Mouse (Mus musculus) frontal cortex, postnatal 25 days (tissue): ENCODE measurements around the gene Gfod2.

Experiments
- DNase-seq, 2 experiments: peaks; one replicate each; pipeline ENCODE4 v3.0.0; 2022; ENCODE audit warnings: low spot score in 2 of 2

The Gfod2 gene

DNA sequence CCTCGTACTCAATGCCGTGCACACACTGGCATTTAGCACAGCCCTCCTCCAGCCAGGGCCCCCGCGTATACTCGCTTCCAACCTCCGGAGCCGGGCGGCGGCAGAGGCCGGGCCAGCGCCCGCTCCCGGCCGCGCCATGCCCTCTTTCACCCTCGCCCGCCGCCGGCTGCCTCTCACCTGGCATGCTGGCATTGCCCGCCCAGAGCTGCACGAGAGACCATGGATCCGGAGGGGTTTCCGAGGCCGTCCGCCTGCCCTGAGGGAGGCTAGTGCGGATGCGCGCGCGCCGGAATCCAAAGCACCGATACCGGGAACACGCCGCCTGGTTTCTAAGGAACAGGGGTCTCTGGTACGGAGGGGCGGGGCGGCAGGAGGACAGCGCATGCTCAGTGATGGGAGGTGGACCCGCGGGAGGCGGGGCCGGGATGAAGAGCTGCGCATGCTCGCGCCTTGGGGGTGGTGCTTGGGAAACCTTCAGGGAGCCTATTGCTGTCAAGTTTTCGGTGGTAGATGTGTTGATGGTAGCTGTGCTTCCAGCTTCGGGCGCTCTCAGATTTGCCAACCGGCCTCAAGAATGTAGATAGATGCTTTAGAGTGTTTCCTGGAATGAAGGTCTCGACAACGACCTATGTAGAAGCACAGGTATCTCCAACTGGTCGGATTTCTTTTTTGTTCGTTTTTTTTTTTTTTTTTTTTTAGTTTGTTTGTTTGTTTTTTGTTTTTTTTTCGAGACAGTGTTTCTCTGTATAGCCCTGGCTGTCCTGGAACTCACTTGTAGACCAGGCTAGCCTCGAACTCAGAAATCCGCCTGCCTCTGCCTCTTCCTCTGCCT, at the start of gene Gfod2:
Gfod2 (minus strand) TSS at position 388 of the 832 bp plus-strand sequence.
- peak; percentile 94 to 96 for DNase-seq

DNA sequence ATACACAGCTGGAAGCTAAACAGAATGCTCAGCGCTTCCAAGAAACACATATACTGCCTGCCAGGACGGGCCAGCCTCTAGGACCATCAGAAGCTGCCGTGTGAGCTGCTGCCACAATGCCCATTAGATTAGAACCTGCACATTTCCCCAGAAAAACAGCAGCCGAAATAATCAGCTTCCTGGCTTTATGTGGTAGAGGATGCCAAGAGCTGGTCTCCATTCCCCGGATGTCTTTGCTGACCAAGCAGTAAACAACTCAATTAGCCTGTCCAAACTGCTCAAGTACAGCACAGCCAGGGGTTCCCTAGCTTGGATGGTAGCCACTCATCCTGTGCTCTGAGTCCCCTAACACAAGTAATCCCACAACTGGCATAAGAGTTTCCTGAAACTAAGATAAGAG, 49.3 kb upstream of the Gfod2 start:
- no peak for DNase-seq

DNA sequence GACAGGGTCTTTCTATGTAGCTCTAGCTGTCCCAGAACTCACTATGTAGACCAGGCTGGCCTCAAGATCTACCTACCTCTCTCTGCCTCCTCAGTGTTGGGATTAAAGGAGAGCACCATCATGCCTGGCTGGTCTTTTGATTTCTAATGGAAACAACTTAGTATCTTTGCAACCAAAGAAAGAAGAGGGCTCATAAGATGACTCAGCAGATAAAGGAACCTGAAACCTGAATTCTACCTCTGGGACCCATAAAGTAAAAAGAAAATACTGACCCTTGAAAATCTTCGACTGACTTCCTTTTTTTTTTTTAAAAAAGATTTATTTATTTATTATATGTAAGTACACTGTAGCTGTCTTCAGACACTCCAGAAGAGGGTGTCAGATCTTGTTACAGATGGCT, 47.5 kb upstream of the Gfod2 start:
- DNase-seq: no peak

DNA sequence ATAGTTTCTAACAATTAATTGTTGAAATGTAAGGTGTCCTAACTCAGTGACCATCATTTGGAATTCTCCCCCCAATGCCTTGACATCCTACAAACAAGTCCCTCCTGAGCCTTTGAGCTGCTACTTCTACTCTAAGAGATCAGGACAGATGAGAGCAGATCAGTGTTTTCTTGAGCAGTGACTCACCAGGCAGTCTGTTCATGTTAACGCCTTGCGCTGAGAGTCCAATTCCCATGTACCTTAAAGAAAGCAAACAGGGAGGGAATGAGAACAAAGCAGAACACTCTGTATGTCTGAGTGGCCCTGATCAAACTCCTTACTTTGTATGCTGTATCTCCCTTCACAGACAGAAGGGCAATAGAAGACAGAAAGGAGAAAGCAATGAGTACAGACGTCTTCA, 46.9 kb upstream of the Gfod2 start:
- no peak for DNase-seq

DNA sequence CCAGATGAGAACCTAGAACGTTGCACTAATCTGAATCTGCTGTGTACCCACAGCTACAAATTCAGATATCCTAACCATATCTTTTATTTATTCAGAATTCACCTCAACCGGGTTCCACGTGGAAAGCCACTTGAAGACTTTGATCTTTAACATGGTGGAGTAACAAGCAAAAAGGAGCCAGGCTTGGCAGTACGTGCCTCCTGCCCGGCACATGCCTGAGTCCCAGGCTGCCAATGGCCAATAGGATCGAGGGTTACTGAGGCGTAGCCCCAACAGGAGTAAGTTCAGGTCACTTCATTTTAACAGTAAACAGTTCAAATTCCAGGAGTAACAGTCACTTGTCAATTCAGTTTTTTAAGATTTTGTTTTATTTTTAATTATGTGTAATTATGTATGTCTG, 46.3 kb upstream of the Gfod2 start:
- DNase-seq: no peak

DNA sequence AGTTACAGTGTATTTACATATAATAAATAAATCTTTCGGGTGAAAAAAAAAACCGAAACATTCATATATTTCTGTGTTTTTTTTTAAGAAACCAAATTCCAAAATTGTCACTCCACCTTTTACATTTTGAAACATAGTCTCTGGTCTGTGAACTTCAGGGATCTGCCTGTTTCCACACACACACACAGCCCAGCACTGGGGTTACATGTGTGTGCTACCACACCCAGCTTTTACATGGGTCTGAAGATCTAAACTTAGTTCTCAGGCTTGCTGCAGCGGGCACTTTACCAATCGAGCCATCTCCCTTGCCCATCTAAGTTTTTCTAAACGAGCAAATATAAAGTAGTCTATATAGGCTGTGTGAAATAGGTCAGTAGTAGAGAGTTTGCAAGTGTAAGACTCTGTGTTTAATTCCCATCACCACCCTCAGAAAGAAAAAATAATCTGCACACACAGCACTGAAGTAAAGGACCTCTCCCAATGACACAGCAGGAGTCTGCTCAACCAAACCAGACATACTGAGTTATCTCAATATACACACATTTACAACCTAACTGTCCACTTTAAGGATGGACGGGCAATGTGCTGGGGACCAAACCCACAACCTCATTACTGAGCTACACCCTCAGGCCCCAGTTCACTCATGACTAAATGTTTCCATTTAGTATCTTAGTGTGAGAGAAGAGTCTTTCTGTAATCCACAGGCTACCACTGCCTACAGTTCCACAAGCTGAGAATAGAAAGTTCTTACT, 42.9 kb upstream of the Gfod2 start:
- DNase-seq: no peak

DNA sequence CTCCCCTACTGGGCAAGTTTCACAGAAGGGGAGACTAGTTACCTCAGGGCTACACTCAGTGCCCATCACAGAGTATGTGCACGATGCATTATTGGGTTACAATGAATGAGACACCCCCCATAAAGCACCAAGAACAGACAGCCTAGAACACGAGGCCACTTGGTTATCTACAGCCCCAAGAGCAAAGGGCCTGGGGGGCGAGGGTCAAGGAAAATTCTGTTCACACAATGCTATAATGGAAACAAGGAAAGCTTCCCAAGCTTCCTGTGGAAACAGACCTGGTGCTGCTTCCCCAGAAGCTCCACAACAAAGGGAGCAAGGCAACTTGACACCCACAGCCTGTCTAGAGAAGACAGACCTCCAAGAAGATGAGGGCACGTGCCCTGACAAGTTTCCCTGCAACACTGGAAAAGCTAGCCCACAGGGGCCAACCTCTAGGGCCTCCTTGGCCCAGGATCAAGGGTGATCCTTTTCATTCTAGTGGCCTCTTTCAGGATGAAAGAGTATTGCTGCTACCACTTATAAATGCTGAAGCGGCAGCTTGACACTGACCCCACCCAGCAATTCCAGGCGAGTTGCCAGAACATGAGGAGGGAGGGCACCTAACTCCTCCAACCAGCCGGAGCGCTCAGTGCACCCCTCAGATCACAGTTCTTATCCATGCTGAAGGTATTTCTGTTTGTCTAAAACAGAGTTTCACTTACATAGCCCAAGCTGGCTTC, 40.8 kb upstream of the Gfod2 start:
- no peak for DNase-seq

DNA sequence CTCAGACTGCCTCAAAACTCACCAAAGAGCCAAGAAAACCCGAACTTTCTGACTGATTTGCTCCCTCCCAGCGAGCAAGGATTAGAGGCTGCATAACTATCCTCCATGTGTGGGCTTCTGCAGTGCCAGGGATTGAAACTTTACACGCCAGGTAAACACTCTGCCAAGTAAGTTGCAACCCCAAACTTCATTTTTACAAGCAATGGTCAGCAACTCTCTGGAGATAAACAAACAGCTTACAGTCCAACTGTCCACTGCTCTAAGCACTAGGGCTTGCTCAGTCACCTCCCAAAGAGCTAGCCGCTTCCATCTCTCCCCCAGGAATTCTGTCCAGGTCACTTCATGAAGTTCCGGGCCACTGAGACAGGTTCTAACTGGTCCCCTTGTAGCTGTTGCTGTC, 39.9 kb upstream of the Gfod2 start:
- DNase-seq: no peak

DNA sequence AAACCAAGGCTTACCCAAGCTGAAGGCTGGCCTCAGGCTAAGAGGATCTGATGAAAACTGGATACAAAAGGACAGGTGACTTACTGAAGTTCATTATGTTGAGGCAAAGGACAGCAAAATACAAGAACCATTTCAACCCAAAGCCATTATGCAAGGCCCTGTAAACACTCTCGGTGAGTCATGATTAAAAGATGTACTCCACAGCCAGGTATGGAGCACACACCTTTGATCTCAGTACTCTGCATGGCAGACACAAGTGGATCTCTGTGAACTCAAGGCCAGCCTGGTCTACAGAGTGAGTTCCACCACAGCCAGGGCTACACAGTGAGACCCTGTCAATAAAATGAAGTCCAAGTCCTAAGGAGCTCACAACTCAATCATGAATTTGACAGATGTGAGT, 37.3 kb upstream of the Gfod2 start:
- DNase-seq: no peak

DNA sequence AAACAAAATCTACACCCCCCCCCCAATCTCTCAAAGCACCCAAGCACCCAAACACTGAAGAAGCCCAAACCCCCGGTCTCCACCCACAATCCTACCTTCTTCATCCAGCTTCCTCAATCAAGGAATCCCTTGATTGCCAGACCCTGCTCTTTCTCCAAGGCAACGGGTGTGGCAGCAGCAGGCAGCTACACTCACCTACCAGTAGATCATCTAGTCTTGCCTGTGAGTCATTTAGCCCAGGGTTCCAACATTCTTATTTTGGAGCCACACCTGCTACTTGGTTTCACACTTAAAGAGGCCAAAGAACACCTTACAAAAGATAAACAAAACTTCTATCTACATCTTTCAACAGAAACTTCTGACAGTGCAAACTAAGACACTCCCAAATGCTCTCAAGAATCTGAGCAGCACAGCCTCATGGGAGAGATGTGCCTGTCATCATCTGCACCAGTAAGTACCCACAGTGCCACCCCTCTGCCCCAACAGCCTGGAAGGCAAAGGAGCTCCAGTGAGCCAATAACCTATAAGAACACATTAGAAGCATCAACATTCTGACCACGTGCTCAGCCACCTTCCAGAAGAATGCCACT, 35.6 kb upstream of the Gfod2 start:
- DNase-seq: no peak

DNA sequence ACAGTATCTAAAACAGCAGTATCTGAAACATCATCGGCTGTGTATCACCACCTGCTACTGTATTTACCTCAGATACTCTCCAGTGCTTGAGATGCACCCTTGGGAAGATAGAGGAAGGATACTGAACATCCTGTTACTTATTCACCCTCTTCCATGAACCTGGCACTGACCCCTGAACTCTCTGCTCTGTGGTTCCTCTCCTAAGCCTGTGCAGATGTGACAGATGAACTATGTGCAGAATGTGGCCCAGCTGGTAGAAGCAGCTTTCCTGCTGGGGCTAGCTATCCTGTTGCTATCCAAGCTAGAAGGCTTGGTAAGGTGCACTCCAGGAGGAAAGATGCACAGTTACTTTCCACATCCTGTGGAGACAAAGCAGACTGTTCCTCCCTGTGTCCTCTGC, 34.9 kb upstream of the Gfod2 start:
- DNase-seq: no peak

DNA sequence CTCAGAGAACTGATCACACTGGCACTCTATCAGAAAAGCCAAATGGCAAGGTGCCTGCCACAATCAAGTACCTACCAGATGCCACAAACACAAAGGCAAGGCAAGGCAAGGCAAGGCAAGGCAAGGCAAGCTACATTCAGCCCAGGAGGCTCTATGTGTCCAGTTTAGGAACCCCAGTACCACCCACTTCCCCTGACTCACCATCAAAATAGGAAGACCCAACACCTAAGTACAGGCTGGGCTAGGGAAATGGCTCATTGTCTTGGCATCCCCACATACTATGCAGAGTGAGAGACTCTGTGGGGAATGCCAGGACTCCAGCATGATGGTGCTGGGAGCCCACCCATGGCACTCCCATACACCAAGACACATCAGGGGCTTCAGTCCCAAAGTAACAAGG, 31.2 kb upstream of the Gfod2 start:
- no peak for DNase-seq

DNA sequence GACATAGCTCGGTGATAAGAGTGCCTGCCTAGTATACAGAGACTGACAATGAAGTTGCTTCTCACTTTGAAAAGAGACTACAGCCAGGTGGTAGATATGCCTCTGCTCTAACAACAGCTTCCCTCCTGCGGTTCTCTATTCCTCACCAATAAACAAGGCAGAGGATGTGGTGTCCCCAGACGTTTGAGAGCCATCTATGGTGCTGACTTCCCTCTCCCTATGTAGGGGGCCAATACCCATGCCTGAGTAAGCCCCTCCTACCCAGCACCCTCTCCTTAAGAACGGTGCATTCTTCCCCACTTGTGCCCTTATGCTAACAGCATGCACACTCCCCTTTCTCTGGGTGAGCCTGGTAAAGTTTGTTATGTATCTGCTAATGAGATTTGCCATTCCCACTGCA, 30.5 kb upstream of the Gfod2 start:
- no peak for DNase-seq

DNA sequence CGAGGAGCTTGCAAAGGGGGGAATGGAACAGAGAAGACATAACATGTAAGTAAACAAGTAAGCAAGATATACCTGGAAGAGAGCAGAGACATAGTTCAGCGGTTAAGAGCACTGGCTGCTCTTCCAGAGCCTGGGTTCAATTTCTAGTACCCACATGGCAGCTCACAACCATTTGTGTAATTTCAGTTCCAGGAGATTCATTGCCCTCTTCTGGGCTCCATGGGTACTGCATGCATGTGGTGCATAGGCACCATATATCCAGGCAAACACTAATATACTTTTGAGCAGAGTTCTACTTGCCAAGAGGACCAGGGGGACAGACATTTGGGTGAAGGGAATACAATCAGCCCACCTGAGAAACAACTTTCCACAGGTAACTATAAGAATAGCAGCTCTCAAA, 29.8 kb upstream of the Gfod2 start:
- no peak for DNase-seq

DNA sequence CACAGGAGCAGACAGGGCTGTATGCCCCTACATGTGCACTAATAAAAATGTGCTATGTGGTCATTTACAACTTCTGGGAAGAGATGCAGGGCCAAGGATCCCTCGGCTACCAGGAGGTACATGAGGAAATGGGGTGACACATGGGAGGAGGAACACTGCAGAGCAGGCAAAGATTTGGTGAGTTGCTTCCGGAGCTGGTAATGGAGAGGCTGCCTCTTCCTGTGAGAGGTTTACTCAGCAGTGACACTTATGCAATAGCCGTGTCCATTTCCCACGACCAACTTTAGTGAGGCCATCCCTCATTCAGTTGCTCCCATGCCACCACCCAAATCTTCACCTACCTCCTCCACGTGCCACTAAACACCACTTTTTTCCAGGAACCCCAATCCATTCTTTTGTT, 21.8 kb upstream of the Gfod2 start:
- DNase-seq: no peak

DNA sequence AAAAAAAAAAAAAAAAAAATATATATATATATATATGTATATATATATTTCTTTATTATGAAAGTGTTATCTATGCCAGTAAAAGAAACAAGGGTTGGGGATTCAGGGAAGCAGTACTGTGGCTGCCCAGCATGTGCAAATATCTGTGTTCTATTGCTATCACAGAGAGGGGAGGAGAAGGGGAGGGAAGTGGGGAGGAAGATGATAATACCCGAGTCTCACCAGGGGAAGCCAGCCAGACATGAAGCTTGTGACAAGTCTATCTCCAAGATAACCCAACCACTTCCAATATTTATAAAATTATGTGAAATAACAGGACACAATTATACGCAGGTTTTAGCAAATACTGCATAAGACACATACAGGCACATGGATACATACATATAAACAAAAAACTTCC, 19.4 kb upstream of the Gfod2 start:
- DNase-seq: no peak

DNA sequence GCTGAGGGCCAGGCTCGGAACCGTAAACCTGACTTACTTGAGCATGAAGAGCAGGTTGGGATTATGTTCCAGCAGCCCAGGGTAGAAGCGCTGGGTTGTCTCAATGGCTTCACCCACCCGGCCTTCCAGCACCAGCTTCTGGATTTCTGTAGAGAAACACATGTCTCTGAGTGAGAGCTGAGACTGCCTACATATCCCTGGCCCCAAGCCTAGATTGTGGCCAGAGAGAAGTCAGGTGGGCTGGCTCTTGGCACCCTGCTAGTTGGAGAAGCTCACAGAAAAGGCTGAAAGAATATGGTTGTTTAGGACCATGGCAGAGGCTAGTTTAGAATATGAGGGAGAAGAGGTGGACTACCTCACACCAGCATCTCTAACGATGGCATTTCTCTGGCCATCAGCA, 16.0 kb upstream of the Gfod2 start:
- DNase-seq: no peak

DNA sequence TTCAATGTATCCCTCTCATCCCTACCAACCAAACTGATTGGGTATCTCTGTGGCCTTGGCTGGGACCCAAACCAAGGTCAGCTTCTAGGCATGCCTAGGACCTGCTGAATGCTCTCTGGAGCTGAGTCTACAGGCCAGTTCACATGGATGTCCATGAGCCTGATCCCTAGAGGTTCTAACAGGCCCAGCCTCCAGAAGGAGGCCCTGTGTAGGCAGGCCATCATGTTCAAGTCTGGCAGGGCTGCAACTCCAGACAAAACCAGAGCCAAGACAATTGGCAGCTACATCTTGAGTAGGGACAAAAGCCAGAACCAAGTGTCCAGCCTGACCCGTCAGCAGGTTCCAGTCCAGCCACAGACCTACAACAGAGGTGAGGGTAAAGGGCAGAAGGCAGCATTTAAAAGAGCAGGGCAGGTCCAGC, 15.0 kb upstream of the Gfod2 start:
- DNase-seq: no peak

DNA sequence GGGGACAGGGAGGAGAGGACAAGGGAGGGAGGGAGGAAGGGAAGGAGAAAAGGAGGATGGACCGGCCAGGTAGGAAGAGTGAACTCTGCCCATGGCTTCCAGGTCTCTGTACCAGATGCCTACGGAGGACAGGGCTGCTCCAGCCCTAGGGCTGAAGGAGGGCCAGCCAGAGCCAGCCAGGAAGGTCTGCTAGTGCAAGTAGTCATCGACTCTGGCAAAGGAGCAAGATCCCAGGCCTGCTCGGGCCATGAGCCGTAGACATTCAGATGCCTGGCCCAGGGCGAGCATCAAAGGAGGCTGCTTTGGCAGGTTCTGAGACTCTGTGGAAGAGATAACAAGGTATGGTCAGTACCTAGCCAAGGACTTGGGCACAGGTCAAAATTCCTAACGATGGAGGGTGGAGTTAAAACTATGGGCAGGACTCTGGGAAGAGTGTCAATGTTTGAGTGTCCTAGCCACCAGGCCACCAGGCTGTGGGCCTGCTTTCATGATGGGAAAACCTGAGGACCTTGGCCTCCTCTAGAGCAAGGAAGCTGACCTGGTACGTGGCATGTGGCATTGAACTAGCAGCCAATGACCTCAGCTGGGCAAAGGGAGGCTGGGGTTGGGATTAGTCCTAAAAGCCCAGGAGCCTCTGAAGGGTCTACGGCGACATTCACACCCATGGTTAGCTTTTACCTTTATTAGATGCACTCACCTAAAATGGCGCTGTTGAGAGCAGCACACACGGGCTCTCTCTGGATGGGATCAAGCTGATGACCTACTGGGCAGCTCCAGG, 13.1 kb upstream of the Gfod2 start:
- DNase-seq: no peak

DNA sequence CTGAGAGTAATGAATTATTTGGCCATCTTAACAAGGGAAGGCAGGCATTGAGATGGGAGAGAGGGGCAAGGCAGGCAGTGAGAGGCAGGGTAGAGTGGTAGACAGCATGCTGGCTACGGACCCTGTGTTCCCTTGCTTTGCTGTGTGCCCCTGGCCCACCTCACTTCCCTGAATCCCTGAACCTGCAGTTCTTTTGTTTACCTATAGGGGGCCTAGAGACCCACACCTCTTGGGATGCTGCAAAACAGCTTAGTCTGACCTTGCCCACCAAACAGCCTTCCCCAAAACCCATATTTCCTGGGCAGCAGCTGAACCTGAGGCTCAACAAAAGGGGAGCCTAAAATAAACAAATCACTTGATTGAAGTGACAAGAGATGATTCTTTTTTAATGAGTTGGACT, 12.1 kb upstream of the Gfod2 start:
- DNase-seq: no peak

DNA sequence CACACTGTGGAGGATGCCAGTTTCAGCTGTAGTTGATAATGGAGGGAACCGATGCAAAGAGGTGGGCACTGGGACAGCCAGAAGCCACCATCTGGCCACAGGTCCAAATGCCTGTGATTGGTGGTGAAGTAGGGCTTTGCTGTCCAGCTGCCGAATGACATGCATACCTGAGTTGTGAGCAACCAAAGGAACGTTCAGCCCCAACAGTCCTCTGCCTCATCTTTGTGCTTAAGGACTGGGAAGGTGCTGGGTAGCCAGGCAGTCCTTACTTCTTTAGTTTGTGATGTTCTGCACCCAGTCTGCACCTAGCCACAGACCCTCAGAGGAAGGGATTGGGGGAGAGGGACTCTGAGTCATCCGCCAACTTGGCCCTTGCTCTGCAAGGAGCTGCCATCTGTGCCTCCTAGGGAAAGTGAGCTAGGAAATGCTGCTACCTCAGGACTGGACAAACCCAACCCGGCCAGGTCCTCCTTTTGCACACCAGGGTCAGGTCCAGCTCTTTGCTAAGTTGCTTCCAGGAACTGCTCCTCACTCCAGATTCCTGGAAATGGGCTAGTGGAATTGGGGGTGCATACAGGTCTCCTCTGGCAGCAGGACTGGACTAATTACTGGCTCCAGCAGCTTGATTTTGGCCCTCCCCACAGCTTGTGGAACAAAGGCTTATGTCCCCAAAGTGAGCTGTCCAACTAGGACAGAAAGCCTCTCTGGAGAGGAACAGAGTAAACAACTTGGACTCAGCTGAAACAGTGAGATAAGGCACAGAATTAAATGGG, 10.2 kb upstream of the Gfod2 start:
- DNase-seq: no peak
